Mouse (Mus musculus): ENCODE data around the gene Wdr25. TPM values are rescaled to one million over a fixed set of nuclear protein-coding genes. Genes with fewer than 3 reads are reported as not detected.

The Wdr25 gene
- 3.2 and 4.9 TPM in 2 replicates for polyA plus RNA-seq (2015; fragmentation: Nextera tagmentation; extraction: Ambion mirVana)

GRCm38 (mm10) chr12:108892989-108893714 lies at the start of gene Wdr25:
Wdr25 (plus strand) TSS chr12:108893631.

DNA sequence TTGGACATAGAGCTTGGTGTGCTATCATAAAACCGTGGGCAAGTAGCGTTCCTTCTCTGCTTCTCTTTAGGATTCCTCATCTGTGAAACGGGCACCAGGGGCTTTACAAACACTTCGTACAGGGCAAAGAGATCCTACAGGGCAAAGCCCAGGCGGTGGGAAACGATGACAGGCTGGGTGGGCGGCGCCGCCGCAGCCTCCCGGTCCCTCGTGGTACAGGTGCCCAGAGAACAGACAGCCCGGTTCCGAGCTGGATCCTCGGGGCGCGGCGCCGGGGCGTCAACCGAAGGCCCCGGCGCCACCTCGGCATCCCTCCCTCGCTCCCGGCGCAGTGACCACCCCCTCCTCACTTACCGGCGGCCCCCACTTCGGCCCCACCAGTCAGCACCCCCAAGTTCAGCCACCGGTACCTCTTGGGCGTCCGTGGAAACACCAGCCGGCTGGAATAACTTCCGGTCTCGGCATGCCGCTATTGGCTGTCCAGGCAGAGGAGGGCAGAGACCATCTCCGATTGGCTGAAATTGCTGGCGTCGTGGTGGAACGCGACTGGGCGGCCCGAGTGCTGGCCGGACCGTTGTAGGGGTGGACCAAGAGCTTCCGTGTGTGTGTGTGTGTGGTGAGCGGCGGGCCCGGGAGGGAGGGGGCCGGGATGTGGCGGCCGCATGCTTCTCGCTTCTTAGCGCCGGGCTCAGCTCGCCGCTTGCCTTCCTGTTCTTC lies 442 bp downstream of the Wdr25 start, which contains the start of gene Wars:
Gene Wars (minus strand): TSS at position 460 of the 717 bp plus-strand sequence.

GRCm38 (mm10) chr12:109068167-109068653 lies 174.8 kb downstream of the Wdr25 start, which contains the start of gene Begain:
Begain (minus strand) TSS chr12:109068217.

Other genes with a start within 250 kb of the Wdr25 start
- 51.7 and 54.0 TPM in 2 replicates for gene Degs2, start 191.3 kb upstream of the Wdr25 start, polyA plus RNA-seq (2015; fragmentation: Nextera tagmentation; extraction: Ambion mirVana)
- gene Yy1, start 100.7 kb upstream of the Wdr25 start, polyA plus RNA-seq (2015; fragmentation: Nextera tagmentation; extraction: Ambion mirVana): 8.4 and 9.0 TPM in 2 replicates
- 3.5 and 4.2 TPM in 2 replicates for gene Slc25a29, start 57.7 kb upstream of the Wdr25 start, polyA plus RNA-seq (2015; fragmentation: Nextera tagmentation; extraction: Ambion mirVana)
- 4.5 and 4.8 TPM in 2 replicates for gene Slc25a47, start 57.6 kb upstream of the Wdr25 start, polyA plus RNA-seq (2015; fragmentation: Nextera tagmentation; extraction: Ambion mirVana)
- 47.9 and 51.8 TPM in 2 replicates for gene Wars, start 543 bp downstream of the Wdr25 start, polyA plus RNA-seq (2015; fragmentation: Nextera tagmentation; extraction: Ambion mirVana)
- gene Begain, start 174.6 kb downstream of the Wdr25 start, polyA plus RNA-seq (2015; fragmentation: Nextera tagmentation; extraction: Ambion mirVana): 1.8 and 2.1 TPM in 2 replicates